Mouse (Mus musculus) T-helper 17 cell (primary cell): ENCODE data around the gene Rtkn.

Experiments used
- in situ Hi-C, 2 experiments: fragments of 300-600 bp; cut with MboI, MseI; formaldehyde crosslinking; loops; 1 replicate in 1 of 2; 2 replicates in 1 of 2; pipeline ENCODE4 v1.15.1; 2025; ENCODE audit warnings: high pct_unique_total_duplicates in 2 of 2

The Rtkn gene

GRCm38 (mm10) chr6:83171063-83171462 lies 35.8 kb downstream of the Rtkn start:
- in situ Hi-C loops: no loop called here

DNA sequence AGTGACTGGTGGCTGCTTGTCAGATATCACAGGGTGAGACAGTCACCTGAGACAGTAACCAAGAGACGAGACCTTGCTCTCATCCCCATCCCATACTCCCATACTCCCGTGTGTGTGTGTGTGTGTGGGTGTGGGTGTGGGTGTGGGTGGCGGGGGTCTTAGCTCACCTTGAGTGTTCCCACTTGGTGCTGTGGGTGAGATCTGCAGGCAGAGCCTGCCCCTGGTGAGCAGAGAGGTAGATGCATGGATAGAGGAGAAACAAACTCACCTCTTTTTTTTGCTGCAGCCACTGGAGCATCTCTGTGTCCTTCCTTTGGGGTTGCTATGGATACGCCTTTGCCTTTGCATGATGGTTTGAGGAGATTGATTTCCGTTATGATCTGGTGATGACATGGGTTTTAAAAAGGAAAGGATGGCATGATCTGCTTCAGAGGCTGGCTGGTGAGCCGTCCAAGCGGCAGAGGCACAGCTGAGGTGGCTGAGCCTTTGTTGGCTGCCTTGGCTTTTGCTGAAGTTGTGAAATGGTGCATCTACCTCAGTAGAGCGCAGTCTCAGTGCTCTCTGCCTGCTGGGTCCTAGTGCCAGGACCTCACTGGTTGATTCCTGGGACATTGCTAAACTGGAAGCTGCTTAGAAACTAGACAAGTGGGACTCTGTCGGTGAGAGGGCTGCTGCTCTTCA lies 37.1 kb downstream of the Rtkn start:
- in situ Hi-C loops: no loop called here

GRCm38 (mm10) chr6:83175996-83176395 lies 40.7 kb downstream of the Rtkn start:
- in situ Hi-C loops: no loop called here

DNA sequence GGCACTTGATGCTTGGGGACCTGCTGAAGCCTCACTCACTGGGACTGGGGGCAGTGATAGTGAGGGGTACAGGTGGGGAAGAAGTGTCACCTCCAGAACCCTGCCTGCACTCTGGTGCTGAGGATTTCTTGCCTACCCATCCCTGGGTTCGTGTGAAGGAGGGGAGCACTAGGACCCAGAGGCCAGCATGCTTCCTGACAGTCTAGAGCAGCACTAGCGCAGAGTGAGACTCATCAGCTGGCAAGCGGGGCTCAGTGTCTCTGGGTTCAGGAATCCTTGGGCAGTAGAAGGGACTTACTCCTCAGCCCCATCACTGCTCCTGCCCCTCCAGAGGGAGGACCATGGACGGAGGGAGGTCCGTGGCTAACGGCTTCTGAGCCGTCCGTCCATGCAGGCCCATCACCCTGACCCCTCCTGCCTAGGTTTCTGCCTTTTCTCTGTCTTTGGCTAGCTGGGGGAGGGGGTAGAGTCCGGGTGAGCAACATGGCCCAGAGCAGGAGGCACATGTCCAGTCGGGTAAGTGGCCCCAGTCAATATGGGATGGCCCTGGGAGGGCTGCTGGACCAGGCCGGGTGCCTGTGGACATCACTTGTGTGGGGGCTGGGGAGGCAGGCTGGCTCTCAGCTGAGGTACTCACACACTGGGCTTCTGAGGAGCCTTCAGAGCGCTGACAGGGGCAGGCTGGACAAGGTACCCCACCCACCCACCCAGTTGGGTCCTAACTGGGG lies 44.3 kb downstream of the Rtkn start:
- in situ Hi-C loops: no loop called here

DNA sequence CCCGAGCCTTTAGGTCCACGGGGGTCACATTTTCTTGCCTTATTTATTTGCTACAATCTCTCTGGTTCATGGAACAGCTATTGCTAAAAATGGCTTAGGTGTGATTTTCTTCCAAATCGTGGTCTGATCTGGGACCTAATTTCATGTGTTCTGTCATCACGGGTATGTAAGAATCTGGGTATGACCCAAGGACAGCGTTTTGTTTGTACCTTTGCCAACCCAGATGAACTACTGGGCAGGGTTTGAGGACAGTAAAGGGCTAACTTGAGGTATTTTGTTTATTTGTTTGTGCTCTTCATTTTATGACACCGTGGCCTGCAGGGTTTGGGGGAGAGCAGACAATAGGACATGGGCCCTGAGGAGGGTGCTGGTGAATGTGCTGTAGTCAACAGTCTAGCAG lies 45.3 kb downstream of the Rtkn start:
- in situ Hi-C loops: no loop called here

GRCm38 (mm10) chr6:83184858-83185435 lies 49.7 kb downstream of the Rtkn start:
- in situ Hi-C loops: no loop called here

DNA sequence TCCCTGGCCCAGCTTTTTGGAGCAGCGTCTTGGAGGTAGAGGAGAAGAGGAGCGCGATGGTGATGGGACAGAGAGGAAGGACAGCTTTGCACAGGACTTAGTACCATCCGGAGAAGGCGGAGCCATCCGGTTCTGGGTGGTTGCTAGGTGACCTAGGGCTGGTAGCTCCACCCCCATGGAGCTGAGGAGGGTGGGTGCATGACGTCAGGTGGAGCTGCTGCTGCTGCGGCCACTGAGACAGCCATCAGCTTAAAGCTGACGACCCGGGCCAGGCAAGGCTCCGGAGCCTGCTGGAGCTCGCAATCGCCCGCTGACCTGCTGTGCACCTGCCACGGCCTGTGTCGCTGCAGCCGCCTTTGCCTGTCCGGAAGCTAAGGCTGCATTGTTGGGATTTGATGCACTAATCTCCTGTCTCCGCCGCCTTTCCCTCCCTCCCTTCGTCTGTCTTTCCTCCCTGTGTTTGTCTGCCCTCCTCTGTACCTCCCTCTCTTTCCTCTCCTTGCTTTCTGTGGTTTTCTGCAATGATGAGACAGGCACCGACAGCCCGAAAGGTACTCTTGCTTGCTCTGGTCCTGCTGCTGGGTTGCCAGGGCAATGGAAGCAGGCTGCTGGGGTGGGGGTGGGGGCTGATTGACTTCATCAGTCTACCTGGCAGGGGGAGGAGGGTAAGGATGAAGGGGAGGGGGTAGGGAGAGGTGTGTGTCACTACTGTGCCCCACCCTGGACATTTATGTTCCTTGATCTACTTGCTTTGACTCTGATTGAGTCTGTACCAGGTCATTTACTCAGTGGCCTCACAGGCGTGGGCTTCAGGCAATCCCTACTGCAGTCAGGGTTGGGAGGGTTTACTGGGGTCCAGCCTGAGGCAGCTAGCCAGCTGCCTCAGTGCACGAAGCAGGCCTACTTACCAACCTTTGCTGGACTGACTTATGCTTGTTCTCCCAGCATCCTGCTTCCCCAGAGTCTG lies 50.9 kb downstream of the Rtkn start:
- in situ Hi-C loops: no loop called here

- in situ Hi-C loops: no loop called here
Observed at GRCm38 (mm10) chr6:83186946-83187345, 51.7 kb downstream of the Rtkn start.

DNA sequence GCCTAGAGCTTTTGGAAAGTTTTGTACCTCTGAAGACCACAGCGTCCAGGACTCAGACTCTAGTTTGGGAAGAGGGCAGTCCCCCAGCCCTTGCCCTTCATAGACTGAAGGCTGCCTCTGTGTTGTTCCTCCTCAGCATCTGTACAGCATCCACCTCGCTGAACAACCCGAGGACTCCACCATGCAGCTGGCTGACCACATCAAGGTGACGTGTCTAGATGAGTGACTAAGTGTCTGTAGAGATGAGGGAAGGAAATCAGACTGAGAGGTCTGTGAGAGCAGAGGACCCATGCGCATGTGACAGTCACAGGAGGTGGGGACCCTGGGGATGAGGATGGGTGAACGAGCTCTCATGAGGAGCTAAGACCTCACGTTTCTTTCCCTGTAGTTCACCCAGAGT lies 58.3 kb downstream of the Rtkn start:
- in situ Hi-C loops: loop anchor here in 1 of 2 experiments (10.0 kb wide), 1 partner anchor 191 kb away; no protein-coding TSS in a partner anchor

GRCm38 (mm10) chr6:83197345-83198004 lies 62.2 kb downstream of the Rtkn start:
- in situ Hi-C loops: loop anchor here in 1 of 2 experiments (10.0 kb wide), 1 partner anchor 187 kb away; no protein-coding TSS in a partner anchor
